Mouse (Mus musculus) forebrain, embryonic 14.5 days (tissue): ENCODE results near the gene Rps25. TPM values are rescaled to one million over a fixed set of nuclear protein-coding genes. Genes with fewer than 3 reads are reported as not detected.
A peak's percentile ranks its signal among the peaks of the same experiment; 100 is the strongest.
"Not testable (repeated sequence)": the region's sequence is repeated elsewhere in the genome, so short reads cannot be mapped to it uniquely, and the experiment has no call there.

Experiments used
- ATAC-seq: fragments of 200-750 bp; cut with Nextera tagmentation; 2 replicates; pipeline ENCODE4 v1.8.0; 2017; ENCODE audit warnings: mild to moderate bottlenecking, moderate library complexity
- DNase-seq: peaks from one replicate; pipeline ENCODE4 v3.0.0-alpha.2; 2015; ENCODE audit warnings: low spot score
- H3K27ac ChIP-seq: fragments of 300-500 bp; sonication (generic); 2 replicates; pipeline ENCODE4 v1.5.1; 2014; ENCODE audit warnings: low read depth, mild to moderate bottlenecking, control low read depth, low read length, moderate library complexity
- H3K27me3 ChIP-seq: fragments of 300-500 bp; sonication (generic); replicated peaks from 2 replicates; pipeline ENCODE4 v1.6.1; 2014; ENCODE audit warnings: low read length, control low read depth, mixed read lengths; ENCODE audit not compliant: control insufficient read depth, insufficient read depth
- H3K36me3 ChIP-seq: fragments of 300-500 bp; sonication (generic); 2 replicates; pipeline ENCODE4 v1.6.1; 2014; ENCODE audit warnings: low read length, control low read depth; ENCODE audit not compliant: control insufficient read depth, insufficient read depth
- H3K4me1 ChIP-seq: fragments of 300-500 bp; sonication (generic); 2 replicates; pipeline ENCODE4 v1.6.1; 2014; ENCODE audit warnings: antibody characterized with exemption, low read length, control low read depth; ENCODE audit not compliant: control insufficient read depth, insufficient read depth
- H3K4me2 ChIP-seq: fragments of 300-500 bp; sonication (generic); 2 replicates; pipeline ENCODE4 v1.6.1; 2014; ENCODE audit warnings: mild to moderate bottlenecking, control low read depth, low read length
- H3K4me3 ChIP-seq: fragments of 300-500 bp; sonication (generic); 2 replicates; pipeline ENCODE4 v1.5.1; 2014; ENCODE audit warnings: low read depth, low read length, control low read depth
- H3K9ac ChIP-seq: fragments of 300-500 bp; sonication (generic); 2 replicates; pipeline ENCODE4 v1.6.1; 2014; ENCODE audit warnings: mild to moderate bottlenecking, low read length, control low read depth, moderate library complexity
- H3K9me3 ChIP-seq: fragments of 300-500 bp; sonication (generic); replicated peaks from 2 replicates; pipeline ENCODE4 v1.6.1; 2016; ENCODE audit warnings: low read length, control low read depth, mixed read lengths; ENCODE audit not compliant: control insufficient read depth
- WGBS: fragments of 180-500 bp; shearing (Covaris S2); extraction: QIAGEN DNeasy Blood & Tissue Kit; methylation state at CpG from one replicate; pipeline ENCODE4 v1.1.7; 2014; 5-methylcytosine and 5-hydroxymethylcytosine counted together
- polyA plus RNA-seq: library from polyadenylated mRNA; unstranded; fragments of >200 nt; fragmentation: Nextera tagmentation; extraction: Ambion mirVana; gene quantifications from 2 replicates; pipeline ENCODE4 v1.2.1, GENCODE M21; 2014

Gene Rps25
- polyA plus RNA-seq, 1 experiment from 2014 or later: 1,749 TPM

GRCm38 (mm10) chr9:44423576-44423975 lies 16.6 kb downstream of the Rps25 start:
- no peak overlapping the region for H3K4me2 ChIP-seq
- H3K9me3 ChIP-seq: no peaks in the 10 kb centered on the region; the same call in 1 of the 2 replicates
- no peak for ATAC-seq
- WGBS: 91% methylated on average over 4 of the region's 4 CpGs
- H3K27ac ChIP-seq: no peak overlapping the region
- no peak overlapping the region for H3K9ac ChIP-seq
- no peaks in the 10 kb centered on the region for H3K27me3 ChIP-seq
- H3K36me3 ChIP-seq: no peaks in the 10 kb centered on the region
- no peaks in the 10 kb centered on the region for H3K4me1 ChIP-seq
- H3K4me3 ChIP-seq: no peak overlapping the region
- DNase-seq: no peak

DNA sequence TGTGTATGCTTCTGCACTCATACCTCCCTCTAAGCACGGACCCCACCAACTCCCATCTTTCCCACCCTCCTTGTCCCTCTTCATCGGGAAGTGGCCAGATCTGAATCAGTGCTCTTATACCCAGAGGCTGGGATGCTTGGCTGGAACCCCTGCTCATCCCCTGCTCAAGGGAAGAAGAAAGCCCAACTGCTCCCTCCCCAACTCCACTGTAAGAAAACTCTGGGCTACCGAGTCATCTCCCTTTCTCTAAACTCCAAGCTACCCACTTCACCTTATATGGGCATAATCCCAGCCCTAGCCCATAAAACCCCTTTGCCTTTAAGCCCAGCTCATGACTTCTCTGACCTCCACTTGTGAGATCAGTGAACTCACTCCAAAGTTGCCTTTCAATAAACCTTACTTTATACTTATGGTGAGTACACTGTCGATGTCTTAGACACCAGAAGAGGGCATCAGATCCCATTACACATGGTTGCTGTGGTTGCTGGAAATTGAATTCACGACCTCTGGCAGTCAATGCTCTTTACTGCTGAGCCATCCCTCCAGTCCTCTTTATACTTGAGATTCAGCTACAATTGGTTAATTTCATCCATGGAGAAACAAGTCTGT lies 25.7 kb downstream of the Rps25 start:
- no peaks in the 10 kb centered on the region for H3K4me1 ChIP-seq
- H3K4me3 ChIP-seq: no peak overlapping the region
- H3K9me3 ChIP-seq: no peaks in the 10 kb centered on the region
- no peaks in the 10 kb centered on the region for H3K27me3 ChIP-seq
- ATAC-seq (no peak), DNase-seq (no peak)
- H3K4me2 ChIP-seq: no peak overlapping the region
- no peak overlapping the region for H3K9ac ChIP-seq
- H3K36me3 ChIP-seq: no peaks in the 10 kb centered on the region
- whole genome bisulfite sequencing: 51% methylated on average over 5 of the region's 5 CpGs
- no peak overlapping the region for H3K27ac ChIP-seq

DNA sequence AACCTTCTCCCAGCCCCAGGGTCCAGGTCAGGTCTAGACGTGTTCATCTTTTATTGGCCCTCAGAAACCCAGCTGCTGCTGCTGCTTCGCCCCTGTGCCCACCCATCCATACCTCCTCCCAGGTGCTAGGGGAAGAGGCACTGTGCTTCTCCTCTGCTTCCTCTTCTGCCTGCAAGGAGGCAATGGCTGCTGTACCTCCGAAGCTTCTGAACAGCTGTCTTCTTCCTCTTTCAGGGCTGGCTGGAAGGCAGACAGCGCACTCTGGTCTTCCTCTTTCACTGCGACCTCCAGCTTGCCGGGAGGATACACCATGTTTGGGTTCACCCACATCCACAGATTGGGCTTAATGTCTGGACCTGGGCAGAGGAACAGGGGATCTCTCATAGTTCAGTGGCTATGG lies 28.8 kb downstream of the Rps25 start:
- Histone ChIP-seq H3K9ac (no peak overlapping the region), H3K9me3 (no peaks in the 10 kb centered on the region), H3K4me2 (no peak overlapping the region), H3K27ac (no peak overlapping the region), H3K4me3 (no peak overlapping the region), H3K27me3 (no peaks in the 10 kb centered on the region), H3K36me3 (no peaks in the 10 kb centered on the region), H3K4me1 (no peaks in the 10 kb centered on the region)
- no peak for ATAC-seq
- 90% methylated on average over 6 of the region's 6 CpGs for WGBS
- no peak for DNase-seq

DNA sequence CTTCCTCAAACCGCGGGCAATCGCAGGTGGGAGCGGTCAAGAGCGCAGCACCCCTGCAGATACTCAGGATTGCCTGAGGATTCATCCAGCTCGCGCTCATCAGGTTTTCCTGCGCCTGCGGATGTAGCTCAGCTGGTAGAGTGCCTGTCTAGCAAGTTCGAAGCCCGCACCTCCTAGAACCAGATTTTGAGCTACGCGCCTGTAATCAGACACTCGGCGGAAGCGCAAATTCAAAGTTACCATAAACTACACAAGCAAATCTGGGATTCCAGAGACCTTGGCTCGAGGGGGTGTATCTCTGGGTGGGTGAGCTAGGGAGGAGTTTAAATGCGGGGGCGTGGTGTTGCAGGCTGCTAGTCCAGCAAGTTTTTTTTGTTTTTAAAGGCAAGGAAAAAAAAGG lies 34.0 kb downstream of the Rps25 start, which contains the start of gene Foxr1:
Foxr1 (minus strand) TSS at position 176 of the 400 bp plus-strand sequence.
- Histone ChIP-seq H3K4me1 (no peaks in the 10 kb centered on the region), H3K36me3 (no peaks in the 10 kb centered on the region), H3K4me2 (no peak within 1 kb of the TSS), H3K27ac (no peak within 1 kb of the TSS), H3K9ac (no peak within 1 kb of the TSS), H3K4me3 (no peak within 1 kb of the TSS), H3K27me3 (no peaks in the 10 kb centered on the region), H3K9me3 (no peaks in the 10 kb centered on the region)
- ATAC-seq: no peak
- 85% methylated on average over 19 of the region's 19 CpGs for WGBS
- DNase-seq: no peak

DNA sequence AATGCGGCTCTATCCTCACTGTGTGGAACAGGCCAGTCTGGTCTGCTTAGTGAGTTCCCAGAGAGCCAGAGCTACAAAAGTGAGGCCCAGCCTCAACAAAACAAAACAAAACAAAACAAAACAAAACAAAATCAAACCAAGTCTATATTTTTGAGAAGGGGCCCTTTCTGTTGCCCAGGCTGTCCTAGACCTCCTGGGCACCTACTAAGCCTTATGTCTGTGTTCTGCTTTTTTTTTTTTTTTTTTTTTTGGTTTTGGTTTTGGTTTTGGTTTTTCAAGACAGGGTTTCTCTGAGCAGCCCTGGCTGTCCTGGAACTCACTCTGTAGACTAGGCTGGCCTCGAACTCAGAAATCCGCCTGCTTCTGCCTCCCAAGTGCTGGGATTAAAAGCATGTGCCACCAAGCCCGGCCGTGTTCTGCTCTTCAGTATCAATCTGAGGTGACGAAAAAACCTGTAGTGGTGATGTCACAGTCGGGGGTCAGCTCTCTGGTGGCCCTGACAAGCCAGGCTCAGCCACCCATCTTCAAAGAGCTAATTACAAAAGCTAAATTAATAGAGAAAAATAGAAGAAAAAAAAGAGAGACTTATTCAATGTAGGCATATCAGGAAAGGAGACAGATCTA lies 37.6 kb downstream of the Rps25 start:
- not testable (repeated sequence) for H3K9ac ChIP-seq, H3K27ac ChIP-seq, H3K9me3 ChIP-seq, H3K27me3 ChIP-seq, H3K36me3 ChIP-seq, H3K4me3 ChIP-seq, ATAC-seq, H3K4me1 ChIP-seq, DNase-seq, H3K4me2 ChIP-seq
- WGBS: 84% methylated on average over 7 of the region's 7 CpGs

GRCm38 (mm10) chr9:44450387-44450786 lies 43.4 kb downstream of the Rps25 start:
- peaks cover 4% of the 10 kb centered on the region; the same call in 1 of the 2 replicates for H3K4me1 ChIP-seq
- H3K27ac ChIP-seq: no peak overlapping the region
- no peak overlapping the region for H3K4me2 ChIP-seq
- DNase-seq (no peak), ATAC-seq (no peak)
- H3K9ac ChIP-seq: no peak overlapping the region
- H3K9me3 ChIP-seq: no peaks in the 10 kb centered on the region
- no peaks in the 10 kb centered on the region for H3K36me3 ChIP-seq
- no peak overlapping the region for H3K4me3 ChIP-seq
- no peaks in the 10 kb centered on the region for H3K27me3 ChIP-seq

GRCm38 (mm10) chr9:44454132-44454890 lies 47.4 kb downstream of the Rps25 start:
- Histone ChIP-seq H3K9me3 (no peaks in the 10 kb centered on the region), H3K4me2 (no peak overlapping the region), H3K27ac (0 out of 2 replicates have a peak overlapping the region, but pooled peaks have one; percentile 27), H3K27me3 (no peaks in the 10 kb centered on the region), H3K36me3 (no peaks in the 10 kb centered on the region), H3K4me1 (peaks cover 25% of the 10 kb centered on the region), H3K4me3 (no peak overlapping the region), H3K9ac (no peak overlapping the region)
- 13% methylated on average over 14 of the region's 14 CpGs for WGBS
- peak; percentile 90 for DNase-seq
- peak; percentile 76 for ATAC-seq

DNA sequence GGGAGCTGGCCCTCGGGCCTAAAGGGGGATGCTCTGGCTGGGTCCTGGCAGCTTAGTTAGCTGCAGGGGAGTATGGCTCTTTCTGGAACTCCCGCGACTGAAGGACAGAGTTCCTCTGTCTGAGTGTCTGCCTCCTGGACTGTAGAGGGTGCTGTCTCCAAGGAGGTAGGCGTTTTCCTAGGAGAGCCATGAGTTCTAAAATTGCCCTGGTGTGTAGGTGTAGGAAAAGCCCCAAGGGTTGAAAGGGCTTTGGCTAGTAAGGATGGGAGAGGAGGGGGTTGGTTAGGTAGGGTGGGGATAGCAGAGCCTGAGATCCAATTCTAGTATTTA lies 47.9 kb downstream of the Rps25 start, which contains the start of gene Upk2:
Upk2 (minus strand) TSS at position 86 of the 330 bp plus-strand sequence.
- H3K36me3 ChIP-seq: no peaks in the 10 kb centered on the region
- 23% methylated on average over 4 of the region's 4 CpGs for WGBS
- no peak within 1 kb of the TSS for H3K4me2 ChIP-seq
- peaks cover 25% of the 10 kb centered on the region for H3K4me1 ChIP-seq
- peak; percentile 25 for DNase-seq
- H3K27me3 ChIP-seq: no peaks in the 10 kb centered on the region
- H3K9me3 ChIP-seq: no peaks in the 10 kb centered on the region
- ATAC-seq: no peak
- no peak within 1 kb of the TSS for H3K4me3 ChIP-seq
- 0 out of 2 replicates have a peak within 1 kb of the TSS, but pooled peaks have one; percentile 27 for H3K27ac ChIP-seq
- H3K9ac ChIP-seq: no peak within 1 kb of the TSS
